Mouse (Mus musculus) testis, adult 2 months (tissue): ENCODE measurements around the gene Rprd1b.

Experiments
- CTCF ChIP-seq: fragments of 200-500 bp; IDR thresholded peaks from 2 replicates; pipeline ENCODE4 v1.5.1; 2012; ENCODE audit warnings: low read depth, mild to moderate bottlenecking, inconsistent platforms, low read length, moderate library complexity; ENCODE audit not compliant: control insufficient read depth, insufficient read depth, insufficient replicate concordance
- POLR2A ChIP-seq: fragments of 200-500 bp; IDR thresholded peaks from 2 replicates; pipeline ENCODE4 v1.6.1; 2012; ENCODE audit warnings: low read depth, mild to moderate bottlenecking, inconsistent platforms, low read length, moderate library complexity; ENCODE audit not compliant: control insufficient read depth

DNA sequence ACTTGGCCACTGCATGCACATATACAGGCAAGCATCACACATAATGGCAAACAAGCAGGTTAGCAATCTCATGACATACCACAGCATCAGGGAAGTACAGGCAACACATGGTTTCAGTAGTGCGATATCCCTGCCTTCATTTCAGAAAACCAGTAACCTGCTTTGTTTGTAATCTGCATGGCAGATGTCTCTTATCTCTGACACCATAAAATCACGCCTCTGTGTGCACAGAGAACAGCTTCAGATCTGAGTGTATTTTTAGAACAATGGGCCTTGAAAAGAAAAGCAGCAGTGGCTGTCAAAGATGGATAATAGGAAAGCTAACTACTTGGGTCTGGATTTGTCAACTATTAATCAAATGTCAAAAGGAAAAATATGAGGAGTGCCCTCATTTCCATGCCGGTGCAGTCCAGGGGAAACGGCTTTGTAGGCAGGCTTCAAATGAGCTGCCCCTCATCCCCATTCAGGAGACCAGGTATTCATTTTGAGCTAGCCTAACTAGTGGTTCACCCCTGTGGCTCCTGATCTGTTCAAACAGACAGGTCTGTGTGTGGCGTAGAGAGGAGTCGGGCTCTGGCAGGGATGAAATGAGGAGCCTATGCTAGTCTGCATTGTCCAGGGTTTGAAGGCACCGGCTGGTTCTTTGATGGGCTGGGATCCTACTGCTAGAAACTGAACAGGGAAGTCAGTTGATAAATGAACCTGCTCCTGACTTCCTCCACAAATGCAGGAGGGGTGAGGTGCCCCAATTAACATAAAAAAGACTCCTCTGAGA is 39.7 kb upstream of the Rprd1b start:
- TF ChIP-seq POLR2A (no peak), CTCF (no peak)
